Mouse (Mus musculus) layer of hippocampus, postnatal 36 days (tissue): Measurements from ENCODE around the gene Clta. TPM values are rescaled to one million over a fixed set of nuclear protein-coding genes. Genes with fewer than 3 reads are reported as not detected.

Experiments used
- DNase-seq, 2 experiments: peaks; one replicate each; pipeline ENCODE4 v3.0.0; 2022
- total RNA-seq, 2 experiments: library from RNA; stranded (reverse); gene quantifications; 2 replicates each; pipeline ENCODE4 v1.2.3; 2021

Gene Clta
- total RNA-seq: 100 to 1,000 TPM; 280 to 304 TPM

- no peak for DNase-seq
These were observed at the start of gene Clta for GRCm38 (mm10) chr4:44004126-44004525. Gene Clta, plus strand, starts transcription at chr4:44004452.

- DNase-seq: peak; percentile 56 to 70
These were observed 46.9 kb upstream of the Clta start, which contains the start of gene Glipr2 for GRCm38 (mm10) chr4:43957292-43957845. Gene Glipr2, plus strand, starts transcription at chr4:43957401.

GRCm38 (mm10) chr4:43957846-43958461, 46.3 kb upstream of the Clta start:
- peak in 1 of 2 experiments; percentile 6 for DNase-seq

- DNase-seq: no peak
These were observed 44.6 kb upstream of the Clta start for GRCm38 (mm10) chr4:43959523-43960179.

GRCm38 (mm10) chr4:43960207-43960606, 44.0 kb upstream of the Clta start:
- no peak for DNase-seq

- DNase-seq: no peak
These were observed 39.9 kb upstream of the Clta start for GRCm38 (mm10) chr4:43964326-43964833.

- no peak for DNase-seq
These were observed 39.1 kb upstream of the Clta start for GRCm38 (mm10) chr4:43964951-43965684.

GRCm38 (mm10) chr4:43965856-43966535, 38.3 kb upstream of the Clta start:
- DNase-seq: no peak

- peak in 1 of 2 experiments; percentile 13 for DNase-seq
These were observed 35.6 kb upstream of the Clta start for GRCm38 (mm10) chr4:43968650-43969049.

- no peak for DNase-seq
These were observed 34.9 kb upstream of the Clta start for GRCm38 (mm10) chr4:43969373-43969772.

GRCm38 (mm10) chr4:43970393-43971330, 33.6 kb upstream of the Clta start:
- DNase-seq: no peak

- no peak for DNase-seq
These were observed 32.6 kb upstream of the Clta start for GRCm38 (mm10) chr4:43971541-43972136.

GRCm38 (mm10) chr4:43972137-43972591, 32.1 kb upstream of the Clta start:
- DNase-seq: no peak

- peak; percentile 51 to 63 for DNase-seq
These were observed 30.7 kb upstream of the Clta start for GRCm38 (mm10) chr4:43973526-43973981.

- no peak for DNase-seq
These were observed 29.2 kb upstream of the Clta start for GRCm38 (mm10) chr4:43974914-43975616.

GRCm38 (mm10) chr4:43976223-43976740, 28.0 kb upstream of the Clta start:
- no peak for DNase-seq

- DNase-seq: no peak
These were observed 25.5 kb upstream of the Clta start for GRCm38 (mm10) chr4:43978521-43979443.

GRCm38 (mm10) chr4:43979746-43980145, 24.5 kb upstream of the Clta start:
- peak; percentile 82 to 84 for DNase-seq
